Mouse (Mus musculus) right cerebral cortex, postnatal 4 days (tissue): ENCODE measurements around the gene Apopt1.
"Not testable (repeated sequence)": the region's sequence is repeated elsewhere in the genome, so short reads cannot be mapped to it uniquely, and the experiment has no call there.

Experiments
- DNase-seq: peaks from one replicate; pipeline ENCODE4 v3.0.0-alpha.2; 2022

Apopt1 gene

GRCm38 (mm10) chr12:111710091-111710490 is 3.0 kb upstream of the Apopt1 start:
- DNase-seq, result no peak

DNA sequence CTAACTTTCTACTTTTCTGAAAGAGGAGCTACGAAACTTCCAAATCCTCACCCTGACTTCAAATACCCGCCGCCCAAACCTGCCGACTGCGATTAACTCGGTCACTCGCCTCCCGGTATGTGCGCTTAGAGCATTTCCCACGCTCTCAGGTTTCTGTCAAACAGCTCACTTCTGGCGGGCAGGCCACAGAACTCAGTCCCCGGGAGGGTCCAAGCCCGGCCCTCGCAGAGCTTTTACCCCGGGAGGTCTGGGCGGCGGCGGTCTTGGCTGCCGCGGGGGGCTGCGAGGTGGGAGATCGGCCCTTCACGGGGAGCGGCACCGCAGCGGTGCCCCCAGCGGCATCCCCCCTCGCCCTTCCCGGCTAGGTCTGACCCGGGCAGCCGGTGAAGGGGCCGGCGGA is 585 bp upstream of the Apopt1 start:
- no peak for DNase-seq

DNA sequence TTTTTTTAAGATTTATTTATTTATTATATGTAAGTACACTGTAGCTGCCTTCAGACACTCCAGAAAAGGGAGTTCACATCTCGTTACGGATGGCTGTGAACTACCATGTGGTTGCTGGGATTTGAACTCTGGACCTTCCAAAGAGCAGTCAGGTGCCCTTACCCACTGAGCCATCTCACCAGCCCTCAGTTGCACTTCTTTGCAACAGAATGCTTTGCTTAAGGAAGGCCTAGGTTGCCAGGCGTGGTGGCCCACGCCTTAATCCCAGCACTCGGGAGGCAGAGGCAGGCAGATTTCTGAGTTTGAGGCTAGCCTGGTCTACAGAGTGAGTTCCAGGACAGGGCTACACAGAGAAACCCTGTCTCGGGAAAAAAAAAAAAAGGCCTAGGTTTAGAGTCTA is 819 bp downstream of the Apopt1 start:
- DNase-seq, result not testable (repeated sequence)

GRCm38 (mm10) chr12:111716505-111716904 is 3.4 kb downstream of the Apopt1 start:
- DNase-seq, result no peak

GRCm38 (mm10) chr12:111718656-111719055 is 5.6 kb downstream of the Apopt1 start:
- no peak for DNase-seq

- no peak for DNase-seq
Measured at GRCm38 (mm10) chr12:111720222-111720621, 7.2 kb downstream of the Apopt1 start.

GRCm38 (mm10) chr12:111722654-111723053 is 9.6 kb downstream of the Apopt1 start:
- DNase-seq, result peak; percentile 72

DNA sequence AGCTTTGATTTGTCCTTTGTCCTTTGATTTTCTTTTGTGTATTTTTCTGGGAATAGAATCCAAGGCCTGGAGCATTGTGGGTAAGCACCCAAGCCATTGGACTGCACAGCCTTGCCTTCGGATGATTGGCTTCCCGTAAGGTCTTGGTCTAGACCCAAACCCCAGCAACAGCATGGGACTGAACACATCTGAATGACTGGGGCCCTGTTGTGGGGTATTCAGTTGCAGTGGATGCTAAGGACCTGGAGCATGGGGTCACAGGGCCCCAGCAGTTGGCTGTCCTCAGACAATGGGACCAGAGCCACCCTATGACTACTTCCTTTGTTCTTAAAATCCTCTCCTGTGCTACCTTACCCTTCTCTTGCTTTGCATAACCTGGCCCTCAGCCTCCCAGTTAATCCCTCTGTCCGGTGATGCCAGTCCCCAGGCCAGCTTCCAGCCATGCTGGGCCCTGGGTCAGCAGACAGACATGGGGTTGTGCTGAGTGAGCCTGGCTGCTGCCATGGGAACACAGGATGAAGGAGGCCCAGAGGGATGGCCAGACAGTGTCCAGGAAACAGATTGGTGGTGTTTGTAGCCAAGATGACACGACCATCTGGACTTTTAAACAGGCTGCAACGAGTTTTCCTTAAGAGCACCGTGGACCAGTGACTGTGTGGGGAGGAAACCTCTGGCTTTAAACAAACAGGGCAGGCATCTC is 11.7 kb downstream of the Apopt1 start:
- no peak for DNase-seq

DNA sequence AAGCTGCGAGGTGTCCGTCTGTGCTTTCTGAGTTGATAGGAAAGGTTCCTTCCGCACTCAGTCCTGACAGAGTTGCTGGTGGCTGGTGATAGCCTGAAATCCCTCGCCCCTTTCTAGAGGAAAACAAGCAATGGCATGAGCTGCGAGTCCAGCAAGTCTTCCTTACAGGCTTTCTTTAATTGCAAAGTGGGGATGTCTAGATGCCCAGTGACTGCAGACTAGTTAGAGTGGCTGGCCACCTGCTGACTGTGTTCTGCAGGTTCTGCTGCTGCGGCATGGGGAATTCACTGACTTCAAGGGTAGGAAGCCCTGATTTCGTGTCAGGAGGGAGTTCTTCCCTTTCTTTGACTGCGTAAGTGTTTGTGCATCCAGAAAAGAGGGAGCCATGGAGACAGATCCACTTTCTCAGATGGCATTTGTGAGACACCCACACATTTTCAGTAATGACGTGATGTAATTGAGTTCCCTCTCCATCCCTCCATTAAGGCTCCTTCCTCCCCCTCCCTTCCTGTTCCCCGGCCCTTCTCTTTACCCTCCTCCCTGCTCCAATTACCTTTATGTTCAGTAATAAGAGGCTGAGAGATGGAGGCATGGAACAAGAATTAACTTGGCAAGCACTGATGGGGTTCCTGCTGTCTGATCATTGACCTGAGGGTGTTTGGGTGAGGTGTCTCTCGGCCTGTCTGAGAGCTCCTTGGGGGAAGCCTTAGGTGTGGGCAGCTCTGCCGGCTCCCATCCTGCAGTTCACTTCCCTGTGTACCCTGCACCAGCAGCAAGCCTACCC is 12.5 kb downstream of the Apopt1 start:
- no peak for DNase-seq

- DNase-seq, result no peak
Measured at GRCm38 (mm10) chr12:111726122-111726463, 13.0 kb downstream of the Apopt1 start.

- no peak for DNase-seq
Measured at GRCm38 (mm10) chr12:111727956-111728355, 14.9 kb downstream of the Apopt1 start.

- DNase-seq, result peak; percentile 90
Measured at GRCm38 (mm10) chr12:111731822-111732807, 19.1 kb downstream of the Apopt1 start.

DNA sequence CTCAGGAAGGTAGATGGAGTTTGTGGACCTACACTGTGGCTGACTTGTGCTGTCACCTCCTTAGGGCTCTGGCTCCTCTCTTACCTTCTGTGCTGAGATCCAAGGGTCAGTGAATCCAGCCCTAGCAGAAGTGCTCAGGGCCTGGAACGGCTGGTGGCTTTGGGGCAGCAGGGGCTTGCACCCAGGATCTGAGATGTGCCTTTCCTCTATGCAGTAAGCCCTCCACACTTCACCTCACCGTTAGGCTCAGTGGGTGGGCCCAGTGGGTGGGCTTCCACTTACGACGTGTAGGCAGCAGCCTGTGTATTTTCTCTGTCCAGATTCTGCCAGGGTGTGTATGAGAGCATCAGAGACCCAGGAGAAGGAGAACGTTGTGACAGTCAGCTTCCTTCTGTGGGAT is 19.9 kb downstream of the Apopt1 start:
- DNase-seq, result no peak

- no peak for DNase-seq
Measured at GRCm38 (mm10) chr12:111734912-111735311, 21.9 kb downstream of the Apopt1 start.

DNA sequence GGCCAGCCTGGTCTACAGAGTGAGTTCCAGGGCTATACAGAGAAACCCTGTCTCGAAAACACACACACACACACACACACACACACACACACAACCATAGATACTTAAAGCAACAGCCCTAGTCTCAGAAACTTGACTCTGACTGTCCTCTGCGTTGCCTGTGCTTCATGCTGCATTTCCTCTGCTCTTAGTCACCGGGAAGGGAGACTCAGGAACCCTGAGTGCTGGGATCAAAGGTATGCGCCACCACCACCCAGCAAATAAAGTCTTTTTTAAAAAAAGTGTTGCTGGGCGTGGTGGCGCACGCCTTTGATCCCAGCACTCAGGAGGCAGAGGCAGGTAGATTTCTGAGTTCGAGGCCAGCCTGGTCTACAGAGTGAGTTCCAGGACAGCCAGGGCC is 23.6 kb downstream of the Apopt1 start:
- not testable (repeated sequence) for DNase-seq

DNA sequence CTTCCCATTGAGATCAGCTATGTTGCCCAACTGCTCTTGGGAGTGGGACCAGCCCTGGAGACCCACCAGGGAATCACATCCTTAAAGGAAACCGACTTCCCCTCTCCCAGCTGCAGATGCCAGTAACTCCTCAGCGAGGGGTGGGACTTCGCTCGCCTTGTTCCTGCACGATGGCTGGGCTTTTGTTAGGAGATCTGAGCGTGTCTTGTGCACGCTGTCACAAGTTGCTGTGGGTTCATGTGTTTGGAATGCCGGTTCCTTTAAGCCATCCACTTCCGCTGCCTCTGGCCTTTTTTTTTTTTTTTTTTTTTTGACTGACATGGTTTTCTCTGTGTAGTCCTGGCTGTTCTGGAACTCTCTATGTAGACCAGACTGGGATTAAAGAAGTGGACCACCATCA is 24.3 kb downstream of the Apopt1 start:
- no peak for DNase-seq

- peak; percentile 68 for DNase-seq
Measured at GRCm38 (mm10) chr12:111738754-111739153, 25.7 kb downstream of the Apopt1 start.

DNA sequence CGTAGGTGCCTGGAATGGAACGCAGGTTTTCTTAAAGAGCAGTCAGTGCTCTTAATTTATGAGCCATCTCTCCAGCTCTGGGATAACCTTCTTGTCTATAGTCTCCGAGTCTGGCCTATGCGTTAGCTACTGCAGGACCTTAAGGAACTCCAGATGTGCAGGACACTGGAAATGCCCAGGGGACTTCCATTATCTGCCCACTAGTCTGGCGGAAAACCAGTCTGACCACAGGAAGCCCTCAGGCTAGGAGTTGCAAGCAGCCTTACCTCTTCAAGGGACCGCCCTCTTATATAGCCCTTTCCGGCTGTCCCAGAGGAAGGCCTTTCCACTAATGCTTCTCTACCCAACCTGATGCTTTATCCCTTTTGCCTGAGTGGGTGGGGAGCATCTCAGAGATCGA is 28.3 kb downstream of the Apopt1 start:
- no peak for DNase-seq

GRCm38 (mm10) chr12:111743419-111743818 is 30.4 kb downstream of the Apopt1 start:
- no peak for DNase-seq

DNA sequence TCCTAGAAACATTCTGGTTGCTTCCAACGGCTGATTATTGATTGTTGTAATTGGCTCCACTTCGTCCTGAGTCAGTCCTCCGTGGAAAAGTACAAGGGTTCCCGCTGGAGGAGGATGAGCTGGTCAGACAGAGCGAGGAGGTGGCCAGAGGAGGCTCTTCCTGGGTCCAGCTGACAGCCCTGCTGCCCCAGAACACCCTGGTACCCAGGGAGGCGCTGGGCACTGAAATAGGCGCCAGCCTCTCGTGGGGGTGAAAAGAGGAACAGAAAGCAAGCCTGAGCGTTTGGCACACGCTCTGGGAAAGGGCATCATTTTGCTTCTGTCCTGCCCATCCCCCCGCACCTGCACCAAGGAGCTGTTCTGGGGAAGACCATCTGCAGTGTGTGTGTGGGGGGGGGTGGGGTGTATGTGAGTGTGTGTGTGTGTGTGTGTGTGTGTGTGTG is 30.9 kb downstream of the Apopt1 start:
- DNase-seq, result no peak

DNA sequence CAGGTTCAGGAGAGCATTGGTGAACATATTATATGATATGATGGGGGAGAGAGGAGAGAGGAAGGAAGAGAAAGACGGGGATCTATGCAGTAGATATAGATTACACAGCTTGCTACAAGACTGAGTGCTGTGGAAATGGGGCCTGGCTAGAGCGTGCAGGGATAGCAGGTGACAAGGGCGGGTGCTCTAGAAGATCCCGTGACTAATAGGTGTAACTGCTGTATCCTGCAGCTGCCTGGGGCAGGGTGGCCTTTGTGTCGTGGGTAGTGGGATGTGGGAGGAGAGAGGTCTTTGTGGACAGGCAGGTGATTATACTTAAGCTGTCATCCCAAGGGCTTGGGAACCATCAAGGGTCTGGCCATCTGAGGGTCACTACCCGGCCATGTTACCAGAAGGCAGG is 32.2 kb downstream of the Apopt1 start:
- no peak for DNase-seq

DNA sequence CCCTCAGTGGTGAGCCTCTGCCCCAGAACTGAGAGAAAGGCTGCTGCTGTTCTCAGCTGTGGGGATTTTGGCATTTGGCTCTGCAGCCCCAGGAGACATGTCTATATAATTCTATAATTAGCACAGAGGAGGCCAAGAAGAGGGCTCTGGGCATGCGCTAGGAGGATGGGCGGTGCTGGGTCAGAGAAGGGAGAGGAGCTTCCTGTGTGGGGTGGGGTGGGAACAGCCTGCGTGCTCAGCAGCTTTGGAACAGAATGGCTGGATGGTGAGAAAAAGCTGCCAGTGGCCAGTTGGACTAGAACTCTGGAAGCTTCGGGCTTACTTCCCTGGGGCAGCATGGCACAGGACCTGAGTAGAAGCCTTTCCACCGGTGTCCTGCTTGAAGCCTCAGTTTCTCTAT is 33.0 kb downstream of the Apopt1 start:
- DNase-seq, result no peak

GRCm38 (mm10) chr12:111747421-111747820 is 34.4 kb downstream of the Apopt1 start:
- no peak for DNase-seq
